Mouse (Mus musculus) cerebellum, adult 2 months (tissue): ENCODE results near the gene Aars.

ENCODE experiments used
- CTCF ChIP-seq: fragments of 200-500 bp; IDR thresholded peaks from 2 replicates; pipeline ENCODE4 v1.5.1; 2011; ENCODE audit warnings: low read depth, mild to moderate bottlenecking, control low read depth, low read length, moderate library complexity, borderline replicate concordance; ENCODE audit not compliant: insufficient read depth
- POLR2A ChIP-seq: fragments of 200-500 bp; IDR thresholded peaks from 2 replicates; pipeline ENCODE4 v1.6.1; 2011; ENCODE audit warnings: low read length, control low read depth, borderline replicate concordance; ENCODE audit not compliant: insufficient read depth

DNA sequence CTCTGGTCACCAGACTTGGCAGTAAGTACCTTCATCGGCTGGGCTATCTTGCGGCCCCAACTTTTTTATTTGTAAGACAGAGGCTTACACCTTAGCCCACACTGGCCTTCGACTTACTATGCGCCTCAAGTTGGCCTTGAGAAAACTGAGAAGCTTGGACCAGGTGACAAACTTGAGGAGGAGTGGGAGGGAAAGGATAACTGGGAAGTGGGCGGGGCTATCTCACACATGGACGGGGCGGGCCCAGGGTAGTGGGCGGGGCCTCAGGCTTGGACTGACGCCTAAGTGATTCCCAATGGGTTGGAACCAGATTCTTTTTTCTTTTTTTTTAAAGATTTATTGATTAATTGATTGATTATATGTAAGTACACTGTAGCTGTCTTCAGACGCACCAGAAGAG is 34.5 kb downstream of the Aars start:
- no peak for TF ChIP-seq CTCF
- no peak for TF ChIP-seq POLR2A
